ENCODE assay signal across 9 mouse cellular contexts in genomic region chr7:66196609-66197445, GRCm38 (mm10).
DNase-seq lines count a peak whose midpoint lies in the region; ATAC-seq lines count a peak whose summit lies in the region.
"Had no signal": no experiment of that assay in that cellular context is flagged by ENCODE, and none has a peak within 500 bp of the region (broad histone marks: within the 10 kb centered on the region; RNA-seq: fewer than 3 reads in every experiment).

No protein-coding gene starts in this region.

- DNase-seq in lung, postnatal 36 days: no peak
- DNase-seq in spleen, postnatal 36 days (ENCODE audit: low spot score in 2 of 2): peak; percentile 70 to 78
- no peak for DNase-seq in kidney, postnatal 10 days
- no peak for DNase-seq in gastrocnemius, postnatal 4 days (ENCODE audit: low spot score in 2 of 2)
- DNase-seq in left cerebral cortex, postnatal 36 days (ENCODE audit: low spot score in 2 of 2): no peak

- H3K9ac ChIP-seq in lung, embryonic 15.5 days: no peak overlapping the region
- H3K9ac ChIP-seq in embryonic facial prominence, embryonic 12.5 days: no peak overlapping the region
- no peak overlapping the region for H3K9ac ChIP-seq in intestine, embryonic 16.5 days (ENCODE audit: low read depth, low read length)
- H3K9ac ChIP-seq: hindbrain, embryonic 12.5 days had no signal

- no peak overlapping the region for H3K27ac ChIP-seq in lung, embryonic 15.5 days
- peak overlapping the region; percentile 46; the same call in 1 of the 2 replicates for H3K27ac ChIP-seq in embryonic facial prominence, embryonic 12.5 days
- no peak overlapping the region for H3K27ac ChIP-seq in intestine, embryonic 16.5 days (ENCODE audit: low read length)
- H3K27ac ChIP-seq: hindbrain, embryonic 12.5 days had no signal

- WGBS in lung, embryonic 15.5 days: 50% methylated on average over 11 of the region's 11 CpGs
- 82% methylated on average over 11 of the region's 11 CpGs for WGBS in embryonic facial prominence, embryonic 12.5 days
- 67% methylated on average over 11 of the region's 11 CpGs for WGBS in intestine, embryonic 16.5 days

- peak; percentile 28; the same call in 1 of the 2 replicates for ATAC-seq in lung, embryonic 15.5 days (ENCODE audit: borderline replicate concordance, extremely low read depth, low FRiP score, low TSS enrichment)
- ATAC-seq in embryonic facial prominence, embryonic 12.5 days (ENCODE audit: insufficient number of reproducible peaks, insufficient read depth, low FRiP score, low TSS enrichment): no peak
- peak; percentile 79 for ATAC-seq in intestine, embryonic 16.5 days

- no peaks in the 10 kb centered on the region; the same call in none of the 2 replicates for H3K27me3 ChIP-seq in lung, embryonic 15.5 days
- no peaks in the 10 kb centered on the region for H3K27me3 ChIP-seq in embryonic facial prominence, embryonic 12.5 days
- H3K27me3 ChIP-seq in intestine, embryonic 16.5 days (replicated peaks; ENCODE audit: control insufficient read depth, insufficient read depth, low read length): no peaks in the 10 kb centered on the region
- H3K27me3 ChIP-seq: hindbrain, embryonic 12.5 days had no signal

- no peaks in the 10 kb centered on the region for H3K9me3 ChIP-seq in lung, embryonic 15.5 days
- no peaks in the 10 kb centered on the region for H3K9me3 ChIP-seq in embryonic facial prominence, embryonic 12.5 days
- no peaks in the 10 kb centered on the region for H3K9me3 ChIP-seq in intestine, embryonic 16.5 days (ENCODE audit: control insufficient read depth, low read length)
- H3K9me3 ChIP-seq: hindbrain, embryonic 12.5 days had no signal

- H3K4me1 ChIP-seq in lung, embryonic 15.5 days: peaks cover 32% of the 10 kb centered on the region
- H3K4me1 ChIP-seq in embryonic facial prominence, embryonic 12.5 days: peaks cover 22% of the 10 kb centered on the region
- H3K4me1 ChIP-seq in intestine, embryonic 16.5 days (ENCODE audit: control insufficient read depth, insufficient read depth, low read length): no peaks in the 10 kb centered on the region

- H3K36me3 ChIP-seq in lung, embryonic 15.5 days: no peaks in the 10 kb centered on the region
- H3K36me3 ChIP-seq in embryonic facial prominence, embryonic 12.5 days: no peaks in the 10 kb centered on the region
- no peaks in the 10 kb centered on the region for H3K36me3 ChIP-seq in intestine, embryonic 16.5 days (ENCODE audit: control insufficient read depth, insufficient read depth, low read length)
- H3K36me3 ChIP-seq: hindbrain, embryonic 12.5 days had no signal

- H3K4me3 ChIP-seq in lung, embryonic 15.5 days: no peak overlapping the region
- H3K4me3 ChIP-seq in embryonic facial prominence, embryonic 12.5 days: no peak overlapping the region
- no peak overlapping the region for H3K4me3 ChIP-seq in intestine, embryonic 16.5 days (ENCODE audit: low read length)
- H3K4me3 ChIP-seq: hindbrain, embryonic 12.5 days had no signal

- no peak overlapping the region for H3K4me2 ChIP-seq in lung, embryonic 15.5 days
- H3K4me2 ChIP-seq in embryonic facial prominence, embryonic 12.5 days (replicated peaks): no peak overlapping the region
- H3K4me2 ChIP-seq in intestine, embryonic 16.5 days (ENCODE audit: low read depth, low read length): no peak overlapping the region
- H3K4me2 ChIP-seq: hindbrain, embryonic 12.5 days had no signal

- intact Hi-C loops in left cerebral cortex, postnatal 36 days (cut with DNase I): no loop called here

Comparison
In these comparisons a context has a peak if more than half of its experiments do, and no peak if none do; other contexts are left out.
1. DNase-seq: peak in spleen, postnatal 36 days (2 of 2); none in lung, postnatal 36 days (single experiment), kidney, postnatal 10 days (single experiment), gastrocnemius, postnatal 4 days (0 of 2) and left cerebral cortex, postnatal 36 days (0 of 2).